Mouse (Mus musculus) intestine, embryonic 16.5 days (tissue): ENCODE measurements around the gene Cd82. TPM values are rescaled to one million over a fixed set of nuclear protein-coding genes. Genes with fewer than 3 reads are reported as not detected.

Source experiments
- ATAC-seq: fragments of 200-750 bp; cut with Nextera tagmentation; 2 replicates; pipeline ENCODE4 v1.8.0; 2017; ENCODE audit warnings: moderate TSS enrichment, moderate library complexity
- H3K27ac ChIP-seq: fragments of 300-500 bp; sonication (generic); 2 replicates; pipeline ENCODE4 v1.5.1; 2014; ENCODE audit warnings: mild to moderate bottlenecking, low read length
- H3K27me3 ChIP-seq: fragments of 300-500 bp; sonication (generic); replicated peaks from 2 replicates; pipeline ENCODE4 v1.6.1; 2014; ENCODE audit warnings: low read length, control low read depth, mixed read lengths; ENCODE audit not compliant: control insufficient read depth, insufficient read depth
- H3K36me3 ChIP-seq: fragments of 300-500 bp; sonication (generic); 2 replicates; pipeline ENCODE4 v1.6.1; 2014; ENCODE audit warnings: low read length, control low read depth; ENCODE audit not compliant: control insufficient read depth, insufficient read depth
- H3K4me1 ChIP-seq: fragments of 300-500 bp; sonication (generic); 2 replicates; pipeline ENCODE4 v1.6.1; 2014; ENCODE audit warnings: low read length, control low read depth, mixed read lengths; ENCODE audit not compliant: control insufficient read depth, insufficient read depth
- H3K4me2 ChIP-seq: fragments of 300-500 bp; sonication (generic); 2 replicates; pipeline ENCODE4 v1.6.1; 2014; ENCODE audit warnings: low read depth, low read length, control low read depth
- H3K4me3 ChIP-seq: fragments of 300-500 bp; sonication (generic); 2 replicates; pipeline ENCODE4 v1.5.1; 2014; ENCODE audit warnings: mild to moderate bottlenecking, low read length
- H3K9ac ChIP-seq: fragments of 300-500 bp; sonication (generic); 2 replicates; pipeline ENCODE4 v1.6.1; 2014; ENCODE audit warnings: low read depth, low read length
- H3K9me3 ChIP-seq: fragments of 300-500 bp; sonication (generic); 2 replicates; pipeline ENCODE4 v1.6.1; 2016; ENCODE audit warnings: low read length, control low read depth; ENCODE audit not compliant: control insufficient read depth
- WGBS: fragments of 180-500 bp; shearing (Covaris S2); extraction: QIAGEN DNeasy Blood & Tissue Kit; methylation state at CpG from one replicate; pipeline ENCODE4 v1.1.7; 2014; 5-methylcytosine and 5-hydroxymethylcytosine counted together
- polyA plus RNA-seq: library from polyadenylated mRNA; unstranded; fragments of >200 nt; fragmentation: Nextera tagmentation; extraction: Ambion mirVana; gene quantifications from 2 replicates; pipeline ENCODE4 v1.2.1, GENCODE M21; 2015

The Cd82 gene
- polyA plus RNA-seq, 1 experiment from 2014 or later, result 171 TPM

DNA sequence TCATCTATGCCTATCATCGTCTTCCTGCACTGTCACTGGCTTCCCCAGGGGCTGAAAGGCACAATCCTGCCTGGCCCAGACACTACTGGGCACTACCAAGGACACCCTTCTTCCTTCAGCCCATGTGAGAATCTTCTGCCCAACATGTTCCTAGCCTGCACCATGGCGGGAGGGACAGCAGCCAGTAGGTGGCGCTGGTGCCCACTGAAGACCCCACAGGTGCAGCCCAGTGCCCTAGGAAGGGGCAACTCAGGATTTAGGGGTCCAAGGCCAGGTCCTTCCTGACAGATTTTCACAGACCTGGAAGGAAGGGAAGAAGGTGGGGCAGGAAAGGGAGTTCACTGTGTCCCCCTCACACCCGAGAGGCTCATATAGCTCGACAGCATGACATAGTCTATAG is 47.7 kb downstream of the Cd82 start:
- Histone ChIP-seq H3K4me1 (peaks cover 26% of the 10 kb centered on the region), H3K4me2 (no peak overlapping the region), H3K4me3 (no peak overlapping the region), H3K9ac (no peak overlapping the region), H3K36me3 (peaks cover 3% of the 10 kb centered on the region; the same call in 1 of the 2 replicates), H3K9me3 (no peaks in the 10 kb centered on the region), H3K27ac (no peak overlapping the region), H3K27me3 (no peaks in the 10 kb centered on the region)
- WGBS, result 50% methylated on average over 5 of the region's 5 CpGs
- no peak for ATAC-seq

DNA sequence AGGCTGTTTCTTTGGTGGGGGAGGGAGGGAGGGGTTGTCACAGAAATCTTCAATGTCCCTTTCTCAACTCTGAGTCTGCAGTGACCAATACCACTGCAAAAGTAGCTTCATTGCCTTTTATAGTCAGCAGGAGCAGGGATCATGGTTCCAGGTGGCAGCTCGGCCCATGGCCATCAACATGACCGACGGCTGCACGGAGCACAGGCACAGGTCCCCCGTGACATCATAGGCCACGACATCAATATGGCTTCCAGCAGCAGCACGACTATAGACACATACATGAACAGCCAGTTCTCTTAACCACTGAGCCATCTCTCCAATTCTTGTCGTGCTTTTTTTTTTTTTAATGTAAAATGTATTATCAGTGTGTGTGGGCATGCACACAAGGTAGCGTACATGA is 48.8 kb downstream of the Cd82 start:
- no peak overlapping the region for H3K4me2 ChIP-seq
- H3K9me3 ChIP-seq, result no peaks in the 10 kb centered on the region
- H3K27ac ChIP-seq, result no peak overlapping the region
- no peak for ATAC-seq
- no peaks in the 10 kb centered on the region for H3K36me3 ChIP-seq
- WGBS, result 88% methylated on average over 9 of the region's 9 CpGs
- H3K27me3 ChIP-seq, result no peaks in the 10 kb centered on the region
- H3K9ac ChIP-seq, result no peak overlapping the region
- no peak overlapping the region for H3K4me3 ChIP-seq
- peaks cover 26% of the 10 kb centered on the region for H3K4me1 ChIP-seq

DNA sequence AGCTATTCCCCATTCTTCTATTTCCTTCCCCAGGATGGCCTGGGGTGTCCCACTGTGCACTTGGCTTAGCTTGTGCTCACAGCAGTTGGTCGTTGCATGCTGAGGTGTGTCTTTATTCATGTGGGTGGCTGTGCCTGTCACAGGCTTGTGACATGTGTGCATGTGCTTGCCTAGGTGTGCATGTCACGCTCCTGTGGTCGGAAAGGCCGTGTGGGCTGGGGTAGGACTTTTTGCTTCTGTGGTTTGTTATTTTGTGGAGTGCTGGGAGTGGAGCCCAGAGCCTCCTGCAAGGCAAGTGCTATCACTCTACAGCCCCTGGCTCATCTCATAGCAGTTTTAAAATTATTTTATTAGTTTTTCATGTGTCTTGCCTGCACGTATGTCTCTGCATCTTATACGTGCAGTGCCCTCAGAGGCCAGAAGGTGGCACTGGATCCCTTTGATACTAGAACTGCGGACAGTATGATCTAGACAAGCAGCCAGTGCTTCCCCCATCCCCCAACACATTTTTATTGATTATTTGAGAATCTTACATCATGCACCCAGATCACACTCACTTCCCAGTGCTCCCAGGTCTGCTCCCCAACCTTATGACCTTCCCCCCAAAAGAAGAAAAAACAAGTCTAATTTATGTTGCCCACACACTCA is 49.4 kb downstream of the Cd82 start:
- H3K27ac ChIP-seq, result peak overlapping the region; percentile 67
- no peaks in the 10 kb centered on the region for H3K9me3 ChIP-seq
- no peak overlapping the region for H3K4me3 ChIP-seq
- WGBS, result 49% methylated on average over 7 of the region's 7 CpGs
- ATAC-seq, result no peak
- H3K36me3 ChIP-seq, result no peaks in the 10 kb centered on the region
- H3K4me2 ChIP-seq, result no peak overlapping the region
- no peaks in the 10 kb centered on the region for H3K27me3 ChIP-seq
- H3K4me1 ChIP-seq, result peaks cover 26% of the 10 kb centered on the region
- H3K9ac ChIP-seq, result no peak overlapping the region

DNA sequence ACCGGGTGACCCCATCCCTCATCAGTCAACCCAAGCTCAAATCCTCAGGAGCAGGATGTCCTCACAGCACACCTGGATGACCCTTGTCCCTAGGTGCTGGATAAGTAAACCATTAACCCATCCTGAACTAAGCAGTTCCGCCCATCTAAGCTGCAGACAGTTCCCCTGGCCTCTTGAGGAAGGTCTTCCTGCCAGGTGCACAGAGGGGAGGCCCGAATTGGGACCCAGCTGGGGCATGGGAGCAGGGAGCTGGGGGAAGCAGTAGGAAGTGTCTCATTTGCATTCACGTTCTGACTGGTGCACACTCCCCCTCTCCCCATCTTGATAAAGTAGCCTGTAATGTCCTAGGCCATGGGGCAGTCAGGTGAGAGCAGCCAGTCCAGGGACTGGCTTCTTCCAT is 50.8 kb downstream of the Cd82 start:
- no peaks in the 10 kb centered on the region for H3K27me3 ChIP-seq
- no peak overlapping the region; the same call in 1 of the 2 replicates for H3K4me2 ChIP-seq
- H3K4me1 ChIP-seq, result peaks cover 26% of the 10 kb centered on the region
- H3K36me3 ChIP-seq, result no peaks in the 10 kb centered on the region
- ATAC-seq, result peak; percentile 89
- no peaks in the 10 kb centered on the region for H3K9me3 ChIP-seq
- peak overlapping the region; percentile 67 for H3K27ac ChIP-seq
- no peak overlapping the region for H3K9ac ChIP-seq
- H3K4me3 ChIP-seq, result no peak overlapping the region
- WGBS, result 43% methylated on average over 4 of the region's 4 CpGs

DNA sequence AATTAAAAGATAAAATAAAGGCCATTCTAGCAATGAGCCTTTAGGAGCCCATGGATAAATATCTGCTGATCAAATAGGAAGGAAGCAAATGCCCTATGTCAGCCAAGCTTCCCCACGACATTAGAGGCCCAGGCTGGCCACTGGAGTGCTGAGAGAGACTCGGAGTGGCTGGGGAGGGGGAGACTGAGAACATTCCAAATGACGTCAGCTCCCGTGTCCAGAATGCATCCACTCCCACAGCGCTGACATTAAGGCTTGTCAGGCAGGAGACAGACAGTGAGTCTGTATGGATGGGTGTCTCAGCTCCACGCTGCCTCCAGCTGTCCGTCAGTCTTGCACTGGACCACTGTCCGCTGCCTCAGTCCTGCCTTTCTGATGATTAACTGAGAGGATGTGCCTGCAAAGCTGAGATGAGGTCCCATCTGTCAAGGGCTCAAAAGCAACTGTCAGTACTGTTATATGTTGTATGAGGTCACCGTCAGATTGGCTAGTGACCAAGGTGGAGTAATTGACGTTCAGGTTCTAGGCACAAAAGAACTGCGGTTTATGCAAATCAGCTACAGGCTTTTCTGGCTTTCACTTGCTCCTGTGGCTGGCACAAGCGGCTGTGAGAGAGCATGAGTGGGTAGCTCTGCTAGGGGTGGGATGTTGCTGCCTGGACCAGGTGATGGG is 51.9 kb downstream of the Cd82 start:
- H3K4me2 ChIP-seq, result no peak overlapping the region
- H3K4me3 ChIP-seq, result no peak overlapping the region
- H3K27ac ChIP-seq, result no peak overlapping the region
- H3K9ac ChIP-seq, result no peak overlapping the region
- H3K27me3 ChIP-seq, result no peaks in the 10 kb centered on the region
- no peaks in the 10 kb centered on the region for H3K36me3 ChIP-seq
- no peak for ATAC-seq
- peaks cover 26% of the 10 kb centered on the region for H3K4me1 ChIP-seq
- WGBS, result 46% methylated on average over 12 of the region's 12 CpGs
- no peaks in the 10 kb centered on the region for H3K9me3 ChIP-seq

DNA sequence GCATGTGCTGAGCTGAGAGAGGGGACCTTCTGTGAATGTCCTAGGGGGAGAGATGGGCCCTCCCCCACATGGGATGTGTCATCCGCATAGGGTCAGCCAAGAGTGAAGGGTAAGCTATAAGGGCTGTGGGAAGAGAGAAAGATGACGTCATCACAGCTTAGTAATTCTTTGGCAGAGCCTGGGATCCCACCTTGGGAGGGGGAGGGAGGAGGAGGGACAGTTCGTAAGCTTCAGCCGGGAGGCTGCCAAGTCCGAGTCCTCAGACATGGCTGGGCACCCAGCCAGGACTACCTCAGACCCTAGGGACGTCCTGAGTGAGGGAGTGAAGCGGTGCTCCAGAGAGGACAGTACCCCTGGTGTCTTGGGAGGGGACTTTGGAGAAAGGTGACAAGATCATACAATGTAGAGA is 57.9 kb downstream of the Cd82 start:
- Histone ChIP-seq H3K9me3 (no peaks in the 10 kb centered on the region), H3K4me2 (no peak overlapping the region), H3K27ac (no peak overlapping the region), H3K4me1 (peaks cover 5% of the 10 kb centered on the region), H3K36me3 (no peaks in the 10 kb centered on the region), H3K4me3 (no peak overlapping the region), H3K9ac (no peak overlapping the region), H3K27me3 (no peaks in the 10 kb centered on the region)
- ATAC-seq, result peak; percentile 58
- 29% methylated on average over 7 of the region's 7 CpGs for WGBS

DNA sequence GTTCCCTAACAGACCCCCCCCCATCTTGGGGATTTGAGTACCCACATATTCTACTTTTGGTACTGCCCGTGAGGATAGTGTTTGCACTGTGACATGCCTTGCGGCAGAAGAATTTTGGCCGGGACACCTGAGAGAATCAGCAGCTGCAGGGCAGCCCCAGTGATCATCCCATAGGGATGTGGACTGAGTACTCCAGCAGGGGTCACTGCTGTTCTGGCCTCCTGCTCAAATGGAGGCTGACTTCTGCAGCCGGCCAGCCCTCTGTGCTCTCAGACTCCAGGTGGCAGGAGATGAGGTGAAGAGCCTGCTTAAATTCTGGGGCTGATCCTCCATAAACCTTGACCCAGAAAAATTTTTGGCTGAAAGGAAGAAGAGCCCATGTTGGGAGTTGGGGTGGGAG is 58.8 kb downstream of the Cd82 start:
- ATAC-seq, result 0 out of 2 replicates have a peak, but pooled peaks have one; percentile 57
- Histone ChIP-seq H3K4me2 (no peak overlapping the region), H3K27me3 (no peaks in the 10 kb centered on the region)

DNA sequence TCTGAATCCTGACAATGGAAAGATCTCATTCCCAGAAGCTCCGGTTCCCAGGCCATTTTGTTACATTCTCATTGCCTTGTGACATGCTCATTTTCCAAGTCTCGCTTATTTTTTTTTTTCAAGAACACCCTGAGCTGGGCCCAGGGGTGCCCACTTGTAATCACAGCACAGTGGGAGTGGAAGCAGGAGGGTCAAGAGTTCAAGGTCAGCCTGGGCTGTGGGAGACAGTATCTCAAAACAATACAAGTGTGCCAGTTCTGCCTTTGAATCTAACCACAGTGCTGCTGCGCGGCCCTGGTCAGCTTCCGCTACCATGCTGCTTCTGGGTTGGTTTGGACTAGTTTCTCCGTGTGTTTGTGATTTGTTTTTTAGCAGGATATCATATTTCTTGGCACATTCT is 59.7 kb downstream of the Cd82 start:
- no peak overlapping the region for H3K4me2 ChIP-seq
- WGBS, result 86% methylated on average over 6 of the region's 6 CpGs

More for the DNA sequence above, 58.8 kb downstream of the Cd82 start:
- no peak overlapping the region for H3K4me3 ChIP-seq
- H3K36me3 ChIP-seq, result no peaks in the 10 kb centered on the region
- H3K4me1 ChIP-seq, result peaks cover 5% of the 10 kb centered on the region
- no peak overlapping the region for H3K9ac ChIP-seq
- 39% methylated on average over 4 of the region's 4 CpGs for WGBS
- H3K27ac ChIP-seq, result no peak overlapping the region
- H3K9me3 ChIP-seq, result no peaks in the 10 kb centered on the region

DNA sequence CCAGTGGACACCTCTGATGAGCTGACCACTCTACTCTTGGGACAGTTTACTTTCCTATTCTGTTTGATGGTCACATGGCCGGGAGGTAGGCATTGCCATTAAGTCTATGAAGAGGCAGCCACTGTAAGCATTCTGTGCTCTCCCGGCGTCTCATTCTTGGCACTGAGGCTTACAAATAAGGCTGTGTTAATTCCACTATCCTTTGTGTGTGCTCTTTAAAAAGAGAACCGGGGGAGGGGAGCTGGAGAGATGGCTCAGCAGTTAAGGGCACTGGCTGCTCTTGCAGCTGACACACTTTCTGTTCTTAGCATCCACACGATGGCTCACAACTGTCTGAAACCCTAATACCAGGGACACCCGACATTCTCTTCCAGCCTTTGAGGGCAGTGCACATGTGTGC is 71.7 kb downstream of the Cd82 start:
- Histone ChIP-seq H3K36me3 (no peaks in the 10 kb centered on the region), H3K9me3 (no peaks in the 10 kb centered on the region), H3K27ac (no peak overlapping the region), H3K4me3 (no peak overlapping the region), H3K9ac (no peak overlapping the region), H3K4me1 (no peaks in the 10 kb centered on the region), H3K4me2 (no peak overlapping the region), H3K27me3 (no peaks in the 10 kb centered on the region)
- WGBS, result 59% methylated on average over 6 of the region's 6 CpGs
- ATAC-seq, result no peak

More for the DNA sequence above, 59.7 kb downstream of the Cd82 start:
- no peaks in the 10 kb centered on the region for H3K9me3 ChIP-seq
- peaks cover 5% of the 10 kb centered on the region for H3K4me1 ChIP-seq
- H3K36me3 ChIP-seq, result no peaks in the 10 kb centered on the region
- no peaks in the 10 kb centered on the region for H3K27me3 ChIP-seq
- no peak overlapping the region for H3K27ac ChIP-seq
- ATAC-seq, result no peak
- H3K4me3 ChIP-seq, result no peak overlapping the region
- H3K9ac ChIP-seq, result no peak overlapping the region
